Mouse (Mus musculus) ES-E14 (cell line): Measurements from ENCODE around the gene Apeh.

Source experiments
- CHD2 ChIP-seq: IDR thresholded peaks from 2 replicates; pipeline ENCODE4 v1.6.1; 2014; ENCODE audit warnings: mild to moderate bottlenecking, low read depth, low read length, inconsistent platforms
- HCFC1 ChIP-seq: IDR thresholded peaks from 2 replicates; pipeline ENCODE4 v1.6.1; 2012; ENCODE audit warnings: low read length, inconsistent platforms, borderline replicate concordance; ENCODE audit not compliant: insufficient read depth
- MAFK ChIP-seq: IDR thresholded peaks from 2 replicates; pipeline ENCODE4 v1.6.1; 2014; ENCODE audit warnings: mild to moderate bottlenecking, low read depth, low read length, inconsistent platforms; ENCODE audit not compliant: insufficient read depth

DNA sequence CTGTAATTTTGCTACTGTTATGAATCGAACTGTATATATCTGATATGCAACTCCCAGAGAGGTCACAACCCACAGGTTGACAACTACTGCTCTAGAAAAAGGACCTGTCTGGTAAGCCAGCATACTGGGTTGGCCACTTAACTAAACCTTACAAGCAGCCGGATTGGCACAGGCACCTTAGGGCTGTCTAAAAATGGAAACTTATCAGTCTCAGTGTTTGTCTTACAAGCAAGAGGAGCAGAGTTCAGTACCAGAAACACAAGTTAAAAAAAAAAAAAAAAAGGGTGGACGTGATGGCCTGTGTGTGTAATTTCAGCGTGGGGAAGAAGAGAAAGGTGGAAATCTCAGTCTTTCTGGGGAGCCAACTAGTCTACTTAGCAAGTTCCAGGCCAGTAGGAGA, 22.6 kb downstream of the Apeh start:
- TF ChIP-seq MAFK (no peak), CHD2 (no peak), HCFC1 (no peak)
